Mouse (Mus musculus) lung, adult 2 months (tissue): ENCODE results near the gene Bcl11b.

ENCODE experiments used
- CTCF ChIP-seq: fragments of 200-500 bp; IDR thresholded peaks from 2 replicates; pipeline ENCODE4 v1.5.1; 2011; ENCODE audit warnings: mild to moderate bottlenecking, low read length, control low read depth; ENCODE audit not compliant: insufficient read depth
- POLR2A ChIP-seq: fragments of 200-500 bp; IDR thresholded peaks from 2 replicates; pipeline ENCODE4 v1.6.1; 2011; ENCODE audit warnings: low read depth, mild to moderate bottlenecking, control low read depth, low read length, borderline replicate concordance; ENCODE audit errors: extremely low read depth

- TF ChIP-seq CTCF: no peak
- TF ChIP-seq POLR2A: no peak
These were observed 79.4 kb downstream of the Bcl11b start for GRCm38 (mm10) chr12:107923963-107924362.
